Mouse (Mus musculus) monocyte, adult 59 days (primary cell): ENCODE data around the gene Gdpd5. TPM values are rescaled to one million over a fixed set of nuclear protein-coding genes. Genes with fewer than 3 reads are reported as not detected.

Experiments
- total RNA-seq, 2 experiments: library from RNA; stranded (reverse); gene quantifications; one replicate each; pipeline ENCODE4 v1.2.4; 2023

The Gdpd5 gene
- total RNA-seq, result 10 to 100 TPM in 1 of 2 experiments, 1 to 10 TPM in 1; 8.5 to 15.9 TPM

GRCm38 (mm10) chr7:99381214-99382087 lies at the start of gene Gdpd5:
Gene Gdpd5 (plus strand): TSS chr7:99381414.

DNA sequence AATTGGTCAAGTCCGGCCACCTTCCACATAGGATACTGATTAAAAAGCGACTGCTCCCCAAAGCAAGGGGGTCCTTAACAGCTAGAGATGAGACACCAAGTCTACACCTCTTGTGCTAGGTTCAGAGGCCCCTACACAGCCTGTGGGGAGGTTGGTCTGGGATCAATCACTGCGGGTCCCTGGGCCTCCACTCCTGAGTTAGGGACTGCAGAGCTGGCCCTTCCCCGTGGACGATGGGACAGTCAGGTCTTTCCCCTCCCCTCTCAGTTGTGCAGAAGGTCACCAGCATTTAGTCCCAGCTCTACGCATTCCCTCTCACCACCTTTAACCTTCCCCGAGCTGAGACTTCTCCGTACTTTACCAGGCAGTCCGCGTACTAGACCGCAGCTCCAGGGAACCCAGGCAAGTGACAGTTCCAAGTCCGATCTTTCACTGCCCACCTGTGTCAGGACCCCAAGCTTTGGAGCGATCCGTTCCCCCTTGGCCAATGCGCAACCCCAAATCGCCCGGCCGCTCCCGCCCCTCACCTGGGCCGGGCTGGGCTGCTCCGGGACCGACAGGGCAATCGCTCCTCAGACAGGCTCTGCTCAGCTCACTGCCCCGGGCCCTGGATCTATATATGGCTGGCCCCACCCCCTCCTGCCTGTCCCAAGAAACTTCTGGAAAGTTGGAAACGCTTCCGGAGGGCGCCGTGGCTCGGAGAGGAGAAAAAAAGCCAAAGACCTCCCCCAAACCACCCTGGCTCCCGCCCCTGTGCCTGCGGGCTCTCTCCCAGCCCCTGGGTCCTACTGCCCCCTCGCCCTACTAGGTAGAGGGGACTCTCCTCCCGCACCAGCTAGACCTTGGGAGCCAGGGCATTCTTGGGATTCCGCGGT lies 28.5 kb upstream of the Gdpd5 start, which contains the start of gene Serpinh1:
Gene Serpinh1, minus strand, starts transcription at position 714 of the 875 bp plus-strand sequence.

DNA sequence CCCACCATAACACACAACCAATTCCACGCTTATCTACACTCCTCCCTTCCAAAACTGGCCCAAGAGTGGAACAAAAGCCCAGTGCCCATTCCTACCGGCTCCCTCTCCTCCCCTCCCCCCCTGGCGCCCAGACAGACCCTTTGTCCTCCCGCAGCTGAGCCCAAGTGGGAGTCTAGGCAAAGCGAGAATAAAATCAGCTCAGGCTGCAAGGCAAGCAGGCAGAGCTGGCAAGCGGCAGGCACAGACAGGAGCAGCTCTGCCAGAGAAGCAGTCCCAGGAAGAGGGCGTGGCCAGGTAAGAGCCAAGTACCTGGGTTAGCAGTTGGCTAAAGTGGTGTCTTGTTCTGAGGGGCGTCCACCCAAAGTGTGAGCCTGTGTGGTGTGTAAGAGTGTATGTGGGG lies 84.6 kb downstream of the Gdpd5 start, which contains the start of gene Klhl35:
Gene Klhl35, plus strand, starts transcription at position 194 of the 400 bp plus-strand sequence.

GRCm38 (mm10) chr7:99483271-99483923 lies 102.2 kb downstream of the Gdpd5 start, which contains the start of gene Rps3:
Gene Rps3 (minus strand): TSS chr7:99483738.

Other genes starting within 250 kb of the Gdpd5 start
- 100 to 1,000 TPM; 191 to 196 TPM for gene Uvrag, start 240.3 kb upstream of the Gdpd5 start, total RNA-seq
- gene Dgat2, start 198.7 kb upstream of the Gdpd5 start, total RNA-seq, result 10 to 100 TPM; 40.4 to 42.2 TPM
- gene Mogat2, start 142.8 kb upstream of the Gdpd5 start, total RNA-seq, result not detected
- gene Map6, start 114.0 kb upstream of the Gdpd5 start, total RNA-seq, result 1 to 10 TPM; 5.3 to 8.2 TPM
- 1 to 10 TPM in 1 of 2 experiments, not detected in 1; 1.4 TPM for gene Serpinh1, start 28.2 kb upstream of the Gdpd5 start, total RNA-seq
- gene Klhl35, start 84.6 kb downstream of the Gdpd5 start, total RNA-seq, result 1 to 10 TPM in 1 of 2 experiments, under 1 TPM in 1; 0.55 to 1.2 TPM
- 100 to 1,000 TPM; 620 to 759 TPM for gene Rps3, start 102.3 kb downstream of the Gdpd5 start, total RNA-seq
- 100 to 1,000 TPM; 216 to 227 TPM for gene Arrb1, start 154.1 kb downstream of the Gdpd5 start, total RNA-seq
- gene Tpbgl, start 245.7 kb downstream of the Gdpd5 start, total RNA-seq, result 1 to 10 TPM; 6.4 to 7.5 TPM